Mouse (Mus musculus) liver, postnatal 0 days (tissue): ENCODE measurements at regions not wholly inside any gene's neighbourhood (a gene's known extent, or its start where the extent isn't known, plus 50 kb on each side); places are given as distances from the start of the nearest gene placed in this dataset.

Source experiments
- CTCF ChIP-seq: sonication (generic); IDR thresholded peaks from 2 replicates; pipeline ENCODE4 v1.5.1; 2016; ENCODE audit warnings: antibody characterized with exemption, low read depth
- EP300 ChIP-seq: IDR thresholded peaks from 2 replicates; pipeline ENCODE4 v1.6.1; 2016; ENCODE audit warnings: antibody characterized with exemption, low read depth, mild to moderate bottlenecking

DNA sequence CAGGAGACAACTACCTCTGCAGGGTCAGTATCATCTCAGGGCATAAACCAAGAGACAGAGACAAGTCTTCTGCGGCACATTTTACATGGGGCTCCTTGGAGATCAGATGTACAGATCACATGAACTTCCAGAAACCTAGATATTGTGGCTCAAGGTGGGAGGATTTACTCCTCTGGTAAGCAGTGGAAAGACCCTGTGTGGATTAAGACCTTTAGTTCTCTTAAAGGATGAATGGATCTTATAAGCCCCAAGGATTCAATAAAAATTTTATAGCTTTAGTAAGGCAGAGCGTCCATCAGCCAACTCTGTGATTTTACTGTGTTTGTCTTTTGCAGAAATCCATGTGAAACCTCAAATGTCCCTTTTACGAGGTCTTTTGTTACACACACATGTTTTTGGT, 213.8 kb upstream of the Fbxl7 start:
- TF ChIP-seq CTCF (no peak), EP300 (no peak)
